Mouse (Mus musculus): ENCODE measurements around the gene Nrm. TPM values are rescaled to one million over a fixed set of nuclear protein-coding genes. Genes with fewer than 3 reads are reported as not detected.
A peak's percentile ranks its signal among the peaks of the same experiment; 100 is the strongest.

Nrm gene
- total RNA-seq, 2 experiments from 2014 or later = 2.0 to 2.6 TPM

- no peak for DNase-seq (ENCODE audit: low spot score in 2 of 2)
These were observed 42.3 kb downstream of the Nrm start for GRCm38 (mm10) chr17:35903343-35903991.

- DNase-seq (ENCODE audit: low spot score in 2 of 2) = no peak
These were observed 42.9 kb downstream of the Nrm start for GRCm38 (mm10) chr17:35903992-35904355.

GRCm38 (mm10) chr17:35905587-35905986 is 44.5 kb downstream of the Nrm start:
- no peak for DNase-seq (ENCODE audit: low spot score in 2 of 2)

- DNase-seq (ENCODE audit: low spot score in 2 of 2) = no peak
These were observed 46.5 kb downstream of the Nrm start for GRCm38 (mm10) chr17:35907609-35908008.

- no peak for DNase-seq (ENCODE audit: low spot score in 2 of 2)
These were observed 48.2 kb downstream of the Nrm start for GRCm38 (mm10) chr17:35909186-35909918.

- DNase-seq (ENCODE audit: low spot score in 2 of 2) = peak; percentile 93
These were observed 48.8 kb downstream of the Nrm start, which contains the start of gene Atat1 for GRCm38 (mm10) chr17:35909919-35910369. Atat1 (minus strand) TSS chr17:35910075.

- no peak for DNase-seq (ENCODE audit: low spot score in 2 of 2)
These were observed 53.9 kb downstream of the Nrm start for GRCm38 (mm10) chr17:35914975-35915374.

Small RNA genes within 50 kb of the gene (microRNA-seq; reads per million reads assigned to microRNA genes)
- 0 to 0.42 reads per million in 2 experiments for gene Gm28033

Other genes with a start within 250 kb of the Nrm start
- not detected for gene Gm9573, start 234.7 kb upstream of the Nrm start, total RNA-seq (2021)
- not detected for gene Mucl3, start 217.6 kb upstream of the Nrm start, total RNA-seq (2021)
- gene Vars2, start 193.7 kb upstream of the Nrm start, total RNA-seq (2021) = 10 to 100 TPM; 34.3 to 35.1 TPM
- gene Gtf2h4, start 187.6 kb upstream of the Nrm start, total RNA-seq (2021) = 10 to 100 TPM; 26.7 to 37.5 TPM
- gene Ddr1, start 156.7 kb upstream of the Nrm start, total RNA-seq (2021) = 10 to 100 TPM; 49.0 to 51.5 TPM
- gene Ier3, start 39.6 kb upstream of the Nrm start, total RNA-seq (2021) = 10 to 100 TPM; 16.0 to 21.3 TPM
- 100 to 1,000 TPM; 127 to 158 TPM for gene Flot1, start 38.1 kb upstream of the Nrm start, total RNA-seq (2021)
- 100 to 1,000 TPM; 442 to 465 TPM for gene Tubb5, start 23.0 kb upstream of the Nrm start, total RNA-seq (2021)
- gene Mdc1, start 19.8 kb upstream of the Nrm start, total RNA-seq (2021) = 10 to 100 TPM; 17.6 to 17.7 TPM
- gene Ppp1r18, start 4.3 kb downstream of the Nrm start, total RNA-seq (2021) = 1 to 10 TPM; 8.9 to 9.1 TPM
- gene Dhx16, start 18.5 kb downstream of the Nrm start, total RNA-seq (2021) = 10 to 100 TPM; 30.6 to 32.3 TPM
- gene 2310061I04Rik, start 36.1 kb downstream of the Nrm start, total RNA-seq (2021) = 10 to 100 TPM; 56.4 to 57.5 TPM
- 10 to 100 TPM; 53.6 to 56.3 TPM for gene Atat1, start 48.8 kb downstream of the Nrm start, total RNA-seq (2021)
- gene Mrps18b, start 55.1 kb downstream of the Nrm start, total RNA-seq (2021) = 10 to 100 TPM; 39.9 to 41.3 TPM
- 10 to 100 TPM; 62.9 to 63.7 TPM for gene Ppp1r10, start 55.1 kb downstream of the Nrm start, total RNA-seq (2021)
- gene Abcf1, start 108.4 kb downstream of the Nrm start, total RNA-seq (2021) = 10 to 100 TPM; 69.4 to 71.6 TPM
- 100 to 1,000 TPM; 195 to 197 TPM for gene Gnl1, start 118.5 kb downstream of the Nrm start, total RNA-seq (2021)
- gene Prr3, start 118.9 kb downstream of the Nrm start, total RNA-seq (2021) = 10 to 100 TPM; 36.6 to 37.5 TPM
- gene H2-T24, start 159.2 kb downstream of the Nrm start, total RNA-seq (2021) = 1 to 10 TPM; 1.5 to 2.2 TPM
- 10 to 100 TPM; 15.6 to 19.9 TPM for gene H2-T23, start 171.5 kb downstream of the Nrm start, total RNA-seq (2021)
- gene H2-T22, start 181.4 kb downstream of the Nrm start, total RNA-seq (2021) = 10 to 100 TPM; 18.5 to 20.8 TPM
- gene Gm6034, start 181.6 kb downstream of the Nrm start, total RNA-seq (2021) = not detected
- gene Gm11127, start 197.1 kb downstream of the Nrm start, total RNA-seq (2021) = 1 to 10 TPM; 1.4 TPM